Mouse (Mus musculus): ENCODE results near the gene Kcnk1. TPM values are rescaled to one million over a fixed set of nuclear protein-coding genes. Genes with fewer than 3 reads are reported as not detected.

Kcnk1 gene
- total RNA-seq, 2 experiments from 2014 or later: 102 TPM

DNA sequence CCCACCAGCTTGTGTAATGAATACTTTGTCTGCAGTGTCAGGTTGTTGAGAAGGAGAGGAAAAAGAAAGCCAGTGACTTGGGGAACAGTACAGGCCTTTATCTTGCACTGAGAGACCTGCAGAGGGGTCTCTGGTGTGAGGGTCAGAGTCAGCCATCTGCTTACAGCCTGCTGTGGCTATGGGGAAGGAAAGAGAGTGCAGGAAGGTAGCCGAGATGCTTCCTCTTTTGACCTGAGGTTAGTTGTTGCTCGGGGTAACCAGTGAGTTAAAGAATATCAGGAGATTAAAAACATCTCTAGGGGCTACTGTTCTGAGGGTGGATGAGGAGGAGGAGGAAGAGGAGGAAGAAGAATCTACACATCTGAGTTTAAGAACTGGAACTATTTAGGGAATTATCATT lies 7.0 kb upstream of the Kcnk1 start:
- no peak for DNase-seq (ENCODE audit: low spot score in 2 of 2)
- intact Hi-C loops (cut with DNase I): no loop called here

GRCm38 (mm10) chr8:125993636-125994035 lies 1.3 kb upstream of the Kcnk1 start:
- intact Hi-C loops (cut with DNase I): no loop called here
- no peak for DNase-seq (ENCODE audit: low spot score in 2 of 2)

- peak in 1 of 2 experiments; percentile 30 for DNase-seq (ENCODE audit: low spot score in 2 of 2)
- intact Hi-C loops (cut with DNase I): loop anchor here (2.0 to 5.0 kb wide), 2 partner anchors 37 to 76 kb away; no protein-coding TSS in a partner anchor
Observed at GRCm38 (mm10) chr8:125996031-125996839, 1.3 kb downstream of the Kcnk1 start.

DNA sequence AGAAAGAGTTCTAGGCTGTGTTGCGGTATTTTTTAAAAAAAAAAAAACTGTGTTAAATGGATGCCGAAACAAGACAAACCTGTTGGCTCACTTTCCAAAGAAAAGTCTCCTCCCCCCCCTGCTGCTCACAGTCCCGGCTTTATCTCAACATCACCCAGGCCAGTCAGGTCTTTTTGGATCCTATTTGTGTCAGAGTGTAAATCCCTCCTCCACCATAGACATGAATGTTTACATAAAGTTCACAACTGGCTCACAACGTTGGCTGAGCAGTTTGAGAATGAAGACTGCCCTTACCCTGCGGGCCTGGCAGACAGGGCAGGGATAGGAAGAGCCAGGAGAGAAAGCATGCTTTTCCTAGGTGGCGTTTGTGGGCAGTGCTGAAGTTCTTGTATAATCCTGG lies 2.0 kb downstream of the Kcnk1 start:
- intact Hi-C loops (cut with DNase I): loop anchor here (2.0 to 5.0 kb wide), 2 partner anchors 38 to 75 kb away; no protein-coding TSS in a partner anchor

GRCm38 (mm10) chr8:125997550-125997949 lies 2.6 kb downstream of the Kcnk1 start:
- intact Hi-C loops (cut with DNase I): loop anchor here (2.0 to 5.0 kb wide), 2 partner anchors 39 to 75 kb away; no protein-coding TSS in a partner anchor
- DNase-seq (ENCODE audit: low spot score in 2 of 2): peak in 1 of 2 experiments; percentile 73

More for the DNA sequence above, 2.0 kb downstream of the Kcnk1 start:
- DNase-seq (ENCODE audit: low spot score in 2 of 2): peak in 1 of 2 experiments; percentile 37

- DNase-seq (ENCODE audit: low spot score in 2 of 2): no peak
Observed at GRCm38 (mm10) chr8:125999842-126000395, 4.9 kb downstream of the Kcnk1 start.

GRCm38 (mm10) chr8:126003546-126003945 lies 8.6 kb downstream of the Kcnk1 start:
- DNase-seq (ENCODE audit: low spot score in 2 of 2): no peak
- intact Hi-C loops (cut with DNase I): no loop called here

More at GRCm38 (mm10) chr8:125999842-126000395, 4.9 kb downstream of the Kcnk1 start:
- intact Hi-C loops (cut with DNase I): loop anchor here (5.0 kb wide), 1 partner anchor 72 kb away; no protein-coding TSS in a partner anchor

- DNase-seq (ENCODE audit: low spot score in 2 of 2): no peak
- intact Hi-C loops (cut with DNase I): no loop called here
Observed at GRCm38 (mm10) chr8:126004953-126005352, 10.0 kb downstream of the Kcnk1 start.

GRCm38 (mm10) chr8:126006310-126006990 lies 11.5 kb downstream of the Kcnk1 start:
- intact Hi-C loops (cut with DNase I): no loop called here

GRCm38 (mm10) chr8:126007538-126008330 lies 12.8 kb downstream of the Kcnk1 start:
- no peak for DNase-seq (ENCODE audit: low spot score in 2 of 2)
- intact Hi-C loops (cut with DNase I): no loop called here

More at GRCm38 (mm10) chr8:126006310-126006990, 11.5 kb downstream of the Kcnk1 start:
- DNase-seq (ENCODE audit: low spot score in 2 of 2): peak; percentile 31 to 61

DNA sequence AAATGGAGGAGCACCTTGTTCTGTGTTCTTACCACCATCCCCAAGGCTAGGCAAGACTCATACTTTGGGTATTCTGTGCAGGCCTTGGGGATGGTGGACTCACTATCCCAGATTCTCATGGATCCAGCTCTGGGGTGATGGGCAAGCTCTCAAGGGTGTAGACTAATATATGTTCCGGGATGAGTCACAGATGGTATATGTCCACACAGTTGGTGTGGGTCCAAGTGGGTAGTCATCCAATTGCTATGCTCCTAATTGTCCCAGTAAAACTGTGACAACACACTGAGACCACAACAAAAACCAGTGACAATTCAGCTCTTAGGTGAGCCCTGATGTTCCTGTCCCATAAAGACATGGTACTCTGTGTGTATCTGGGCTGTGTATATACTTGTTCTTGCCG lies 14.0 kb downstream of the Kcnk1 start:
- intact Hi-C loops (cut with DNase I): no loop called here
- DNase-seq (ENCODE audit: low spot score in 2 of 2): peak in 1 of 2 experiments; percentile 45

DNA sequence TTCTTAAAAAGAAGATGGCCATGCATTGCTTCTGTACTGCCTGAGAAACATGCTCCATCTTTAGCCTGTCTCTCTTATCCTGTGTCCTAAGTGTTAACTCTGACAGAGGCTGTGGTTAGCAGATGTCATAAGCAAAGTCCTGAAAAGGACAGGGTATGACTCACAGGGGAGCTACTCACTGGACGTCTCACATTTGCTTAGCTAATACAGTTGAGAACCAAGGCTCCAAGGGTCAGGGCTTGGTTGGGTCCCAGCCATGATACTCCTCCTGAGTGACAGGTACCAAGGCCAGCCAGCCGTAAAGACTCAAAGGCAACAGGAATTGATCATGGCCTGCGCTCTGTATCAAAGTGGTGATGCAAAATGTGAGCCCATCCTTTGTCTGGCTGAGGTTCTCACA lies 15.9 kb downstream of the Kcnk1 start:
- intact Hi-C loops (cut with DNase I): no loop called here

DNA sequence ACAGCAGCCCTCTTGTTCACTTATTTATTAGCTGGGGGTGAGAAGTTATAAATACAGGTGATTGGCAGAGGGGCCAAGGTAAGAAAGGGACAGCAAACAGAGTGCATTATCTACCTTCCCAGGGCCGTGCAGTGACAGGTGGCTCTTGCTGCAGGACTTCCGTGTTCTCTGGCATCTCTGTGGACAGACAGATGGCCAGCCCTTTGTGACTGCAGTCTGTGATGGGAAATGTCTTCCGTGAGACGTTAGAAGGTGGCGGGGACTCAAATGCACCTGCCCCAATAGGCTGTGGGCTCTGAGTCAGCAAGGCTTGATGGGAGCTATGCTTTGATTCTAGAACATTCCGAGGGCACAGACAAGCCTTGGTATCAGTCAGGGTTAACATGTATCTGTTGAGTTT lies 17.4 kb downstream of the Kcnk1 start:
- intact Hi-C loops (cut with DNase I): no loop called here

More for the DNA sequence above, 15.9 kb downstream of the Kcnk1 start:
- no peak for DNase-seq (ENCODE audit: low spot score in 2 of 2)

DNA sequence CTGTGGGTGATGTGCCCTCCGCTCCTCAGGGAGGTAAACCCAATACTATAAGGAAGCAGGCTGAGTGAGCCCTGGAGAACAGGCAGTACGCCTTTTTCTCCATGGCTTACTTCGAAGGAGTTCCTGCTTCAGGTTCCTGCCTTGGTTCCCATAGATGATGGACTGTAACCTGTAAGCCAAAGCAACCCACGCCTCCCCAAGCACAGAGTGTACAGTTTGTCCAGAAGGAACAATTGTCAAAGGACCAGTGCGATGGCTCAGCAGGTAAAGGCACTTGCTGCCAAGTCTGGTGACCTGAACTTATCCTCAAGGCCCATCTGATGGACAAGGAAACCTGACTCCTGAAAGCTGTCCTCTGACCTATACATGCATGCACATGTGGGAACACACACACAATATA lies 18.7 kb downstream of the Kcnk1 start:
- intact Hi-C loops (cut with DNase I): no loop called here
- DNase-seq (ENCODE audit: low spot score in 2 of 2): no peak

More for the DNA sequence above, 17.4 kb downstream of the Kcnk1 start:
- DNase-seq (ENCODE audit: low spot score in 2 of 2): no peak

DNA sequence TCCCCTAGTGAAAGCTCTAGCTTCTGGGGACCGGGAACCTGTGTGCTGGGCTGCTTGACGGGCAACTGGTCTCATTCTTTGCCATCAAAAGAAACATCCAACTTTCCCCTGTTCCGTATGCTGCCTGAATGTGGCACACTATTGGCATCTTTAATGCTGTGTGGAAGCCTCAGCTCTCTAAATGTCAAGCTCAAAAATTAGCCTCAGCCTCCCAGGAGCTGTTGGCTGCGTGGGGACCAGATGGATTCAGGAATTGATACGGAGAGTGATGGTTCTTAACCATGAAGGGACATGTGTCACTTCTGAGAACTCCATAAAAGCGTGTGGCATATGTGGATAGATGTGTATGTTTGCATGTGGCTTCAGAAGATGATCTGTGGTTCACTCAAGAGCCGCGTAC lies 27.0 kb downstream of the Kcnk1 start:
- DNase-seq (ENCODE audit: low spot score in 2 of 2): peak in 1 of 2 experiments; percentile 58
- intact Hi-C loops (cut with DNase I): no loop called here

DNA sequence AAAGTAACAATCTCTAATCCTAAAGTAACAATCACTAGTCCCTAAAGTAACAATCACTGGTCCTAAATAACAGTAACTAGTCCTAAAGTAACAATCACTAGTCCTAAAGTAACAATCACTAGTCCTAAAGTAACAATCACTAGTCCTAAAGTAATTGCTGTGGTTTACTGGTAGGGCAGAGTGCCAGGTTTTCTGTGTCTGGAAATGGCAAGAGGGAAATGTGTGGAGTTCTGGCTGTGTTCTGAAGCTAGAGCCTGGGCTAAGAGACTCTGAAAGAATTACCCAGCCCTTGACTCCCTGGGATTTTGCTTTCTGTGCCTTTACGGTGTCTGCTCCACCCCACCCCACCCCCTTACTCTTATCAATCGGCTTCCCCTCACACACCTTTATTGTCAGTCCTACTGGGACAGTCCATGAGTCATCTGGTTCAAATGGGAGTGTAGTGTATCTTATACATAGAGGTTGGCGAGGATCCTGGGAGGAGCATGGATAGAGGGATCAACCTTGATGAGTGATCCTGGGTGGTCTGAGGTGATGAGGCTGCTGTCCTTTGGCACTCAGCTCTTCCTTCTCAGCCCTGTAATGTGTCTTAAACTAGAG lies 28.8 kb downstream of the Kcnk1 start:
- intact Hi-C loops (cut with DNase I): no loop called here
- no peak for DNase-seq (ENCODE audit: low spot score in 2 of 2)

- no peak for DNase-seq (ENCODE audit: low spot score in 2 of 2)
- intact Hi-C loops (cut with DNase I): no loop called here
Observed at GRCm38 (mm10) chr8:126024891-126025290, 29.9 kb downstream of the Kcnk1 start.

DNA sequence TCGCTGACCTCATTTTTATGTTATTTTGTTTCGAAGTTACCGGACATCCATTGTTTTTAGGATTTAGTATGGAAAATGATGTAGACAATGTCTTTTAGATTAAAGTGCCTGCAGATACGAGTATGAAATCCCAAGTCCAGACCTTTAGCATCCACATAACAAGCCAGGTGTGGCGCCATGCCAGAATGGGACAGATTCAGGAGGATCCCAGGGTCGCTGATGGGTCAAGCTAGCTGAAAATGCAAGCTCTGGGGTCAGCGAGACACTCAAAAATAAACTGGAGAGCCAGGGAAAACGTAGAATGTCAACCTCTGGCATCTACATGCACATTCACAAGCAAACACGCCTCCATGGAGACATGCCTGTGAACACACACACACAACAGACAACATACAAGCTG lies 31.2 kb downstream of the Kcnk1 start:
- intact Hi-C loops (cut with DNase I): no loop called here
- no peak for DNase-seq (ENCODE audit: low spot score in 2 of 2)

DNA sequence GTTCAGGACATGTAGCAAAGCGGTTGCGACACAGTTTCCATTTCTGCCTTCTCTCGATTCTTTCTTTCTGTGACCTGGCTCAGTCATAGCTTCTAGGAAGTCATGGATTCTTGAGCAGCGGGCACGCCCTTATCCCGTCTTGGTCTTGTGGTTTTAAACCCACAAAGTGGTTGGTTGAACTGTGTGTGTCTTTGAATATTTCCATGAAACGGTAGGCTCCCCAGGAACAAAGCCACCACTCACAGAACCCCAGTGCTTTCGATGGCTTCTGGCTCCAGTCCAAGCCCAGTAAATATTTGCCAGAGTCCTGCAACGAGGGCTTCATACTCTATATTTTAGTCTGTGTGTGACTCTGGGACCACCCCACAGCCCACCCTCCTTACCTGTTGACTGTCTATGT lies 31.6 kb downstream of the Kcnk1 start:
- intact Hi-C loops (cut with DNase I): no loop called here
- DNase-seq (ENCODE audit: low spot score in 2 of 2): no peak
